Mouse (Mus musculus) midbrain, embryonic 16.5 days (tissue): ENCODE measurements around the gene Ints7. TPM values are rescaled to one million over a fixed set of nuclear protein-coding genes. Genes with fewer than 3 reads are reported as not detected.

Source experiments
- ATAC-seq: fragments of 200-750 bp; cut with Nextera tagmentation; 2 replicates; pipeline ENCODE4 v1.8.0; 2017; ENCODE audit warnings: moderate TSS enrichment
- H3K27ac ChIP-seq: fragments of 300-500 bp; sonication (generic); 2 replicates; pipeline ENCODE4 v1.5.1; 2014; ENCODE audit warnings: mild to moderate bottlenecking, low read length, mixed read lengths
- H3K27me3 ChIP-seq: fragments of 300-500 bp; sonication (generic); 2 replicates; pipeline ENCODE4 v1.6.1; 2014; ENCODE audit warnings: low read depth, low read length, mixed read lengths; ENCODE audit not compliant: control insufficient read depth, insufficient read depth
- H3K36me3 ChIP-seq: fragments of 300-500 bp; sonication (generic); 2 replicates; pipeline ENCODE4 v1.6.1; 2014; ENCODE audit warnings: mild to moderate bottlenecking, low read length, moderate library complexity, mixed read lengths; ENCODE audit not compliant: control insufficient read depth, insufficient read depth
- H3K4me1 ChIP-seq: fragments of 300-500 bp; sonication (generic); 2 replicates; pipeline ENCODE4 v1.6.1; 2014; ENCODE audit warnings: mild to moderate bottlenecking, low read length, mixed read lengths; ENCODE audit not compliant: control insufficient read depth, insufficient read depth
- H3K4me2 ChIP-seq: fragments of 300-500 bp; sonication (generic); 2 replicates; pipeline ENCODE4 v1.6.1; 2014; ENCODE audit warnings: mild to moderate bottlenecking, low read length, mixed read lengths
- H3K4me3 ChIP-seq: fragments of 300-500 bp; sonication (generic); 2 replicates; pipeline ENCODE4 v1.5.1; 2014; ENCODE audit warnings: low read depth, mild to moderate bottlenecking, low read length, moderate library complexity, mixed read lengths
- H3K9ac ChIP-seq: fragments of 300-500 bp; sonication (generic); 2 replicates; pipeline ENCODE4 v1.6.1; 2014; ENCODE audit warnings: low read depth, low read length, mixed read lengths
- H3K9me3 ChIP-seq: fragments of 300-500 bp; sonication (generic); replicated peaks from 2 replicates; pipeline ENCODE4 v1.6.1; 2014; ENCODE audit warnings: mild to moderate bottlenecking, low read length, mixed read lengths; ENCODE audit not compliant: control insufficient read depth, poor library complexity, severe bottlenecking
- WGBS: fragments of 180-500 bp; shearing (Covaris S2); extraction: QIAGEN DNeasy Blood & Tissue Kit; methylation state at CpG from one replicate; pipeline ENCODE4 v1.1.7; 2014; 5-methylcytosine and 5-hydroxymethylcytosine counted together
- polyA plus RNA-seq: library from polyadenylated mRNA; unstranded; fragments of >200 nt; fragmentation: Nextera tagmentation; extraction: Ambion mirVana; gene quantifications from 2 replicates; pipeline ENCODE4 v1.2.1, GENCODE M21; 2015

The Ints7 gene
- polyA plus RNA-seq, 1 experiment from 2014 or later, result 34.7 TPM

DNA sequence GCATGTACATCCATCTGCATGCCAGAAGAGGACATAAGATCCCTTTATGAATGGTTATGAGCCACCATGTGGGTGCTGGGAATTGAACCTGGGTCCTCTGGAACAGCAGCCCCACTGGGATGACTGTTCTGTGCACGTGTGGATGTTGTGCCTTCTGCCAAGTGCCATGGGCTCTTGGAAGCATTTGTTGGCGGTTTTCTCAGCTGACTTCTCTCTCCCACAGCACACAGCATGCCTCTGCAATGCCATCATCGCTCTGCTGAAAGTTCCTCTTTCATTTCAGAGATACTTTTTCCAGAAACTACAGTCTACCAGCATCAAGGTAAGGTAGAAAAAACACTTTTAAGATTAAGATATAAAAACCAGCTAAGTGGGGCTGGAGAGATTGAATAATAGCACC lies 42.2 kb downstream of the Ints7 start:
- H3K27me3 ChIP-seq, result no peaks in the 10 kb centered on the region
- H3K9me3 ChIP-seq, result no peaks in the 10 kb centered on the region
- no peak overlapping the region for H3K27ac ChIP-seq
- 91% methylated on average over 3 of the region's 3 CpGs for WGBS
- no peaks in the 10 kb centered on the region for H3K4me1 ChIP-seq
- peaks cover 57% of the 10 kb centered on the region for H3K36me3 ChIP-seq
- no peak overlapping the region for H3K9ac ChIP-seq
- no peak for ATAC-seq
- no peak overlapping the region for H3K4me2 ChIP-seq
- H3K4me3 ChIP-seq, result no peak overlapping the region

DNA sequence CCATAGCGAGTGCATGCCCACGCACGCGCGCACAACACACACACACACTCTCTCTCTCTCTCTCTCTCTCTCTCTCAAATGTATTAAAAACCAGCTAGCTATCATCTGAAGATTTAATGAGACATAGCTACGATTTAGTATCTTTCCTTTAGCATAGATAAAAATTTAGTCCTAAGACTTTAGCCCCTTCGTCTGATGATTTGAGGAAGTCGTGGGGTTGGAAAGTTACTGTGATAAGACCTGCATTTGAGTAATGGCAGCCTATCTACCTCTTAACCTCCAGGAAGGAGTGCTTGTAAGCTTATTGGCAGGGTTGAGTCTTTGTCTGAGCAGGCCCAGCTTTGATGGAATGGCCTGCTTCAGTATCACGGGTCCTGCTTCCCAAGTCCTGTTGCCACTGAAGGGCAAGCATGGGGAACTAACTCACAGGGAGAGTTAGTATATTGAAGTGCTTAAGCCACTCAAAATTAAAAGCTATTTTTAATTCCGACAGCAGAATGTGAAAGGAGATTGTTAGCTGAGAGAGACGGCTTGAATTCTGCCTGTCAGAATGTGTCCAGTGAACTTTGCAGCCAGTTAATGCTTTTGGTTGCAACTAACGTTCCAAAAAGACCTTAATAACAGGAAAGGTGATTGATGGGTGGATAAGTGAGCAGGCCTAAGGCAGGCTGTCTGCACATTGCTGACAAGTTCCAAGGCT lies 42.8 kb downstream of the Ints7 start:
- H3K9ac ChIP-seq, result no peak overlapping the region

DNA sequence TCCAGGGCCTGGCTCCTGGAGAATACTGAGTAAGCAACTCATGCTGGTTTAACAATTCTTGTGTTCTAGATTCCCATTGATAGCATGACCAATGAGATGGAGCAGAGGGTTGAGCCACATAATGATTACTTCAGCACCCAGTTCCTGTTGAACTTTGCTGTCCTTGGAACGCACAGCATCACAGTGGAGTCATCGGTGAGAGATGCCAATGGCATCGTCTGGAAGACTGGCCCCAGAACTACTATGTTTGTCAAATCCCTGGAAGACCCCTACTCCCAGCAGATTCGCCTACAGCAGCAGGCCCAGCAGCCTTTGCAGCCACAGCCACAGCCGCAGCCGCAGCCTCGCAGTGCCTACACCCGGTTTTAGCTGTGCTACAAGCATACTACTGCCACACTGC lies 45.7 kb downstream of the Ints7 start:
- ATAC-seq, result no peak
- H3K9me3 ChIP-seq, result no peaks in the 10 kb centered on the region
- 96% methylated on average over 8 of the region's 8 CpGs for WGBS
- no peak overlapping the region for H3K27ac ChIP-seq
- no peak overlapping the region for H3K4me3 ChIP-seq
- no peaks in the 10 kb centered on the region for H3K4me1 ChIP-seq
- H3K4me2 ChIP-seq, result no peak overlapping the region
- H3K9ac ChIP-seq, result no peak overlapping the region
- H3K36me3 ChIP-seq, result peaks cover 34% of the 10 kb centered on the region
- no peaks in the 10 kb centered on the region for H3K27me3 ChIP-seq

More for the DNA sequence above, 42.8 kb downstream of the Ints7 start:
- Histone ChIP-seq H3K9me3 (no peaks in the 10 kb centered on the region), H3K4me3 (no peak overlapping the region), H3K27ac (no peak overlapping the region), H3K4me2 (no peak overlapping the region), H3K4me1 (no peaks in the 10 kb centered on the region), H3K27me3 (no peaks in the 10 kb centered on the region), H3K36me3 (peaks cover 51% of the 10 kb centered on the region)
- 95% methylated on average over 12 of the region's 12 CpGs for WGBS
- no peak for ATAC-seq

DNA sequence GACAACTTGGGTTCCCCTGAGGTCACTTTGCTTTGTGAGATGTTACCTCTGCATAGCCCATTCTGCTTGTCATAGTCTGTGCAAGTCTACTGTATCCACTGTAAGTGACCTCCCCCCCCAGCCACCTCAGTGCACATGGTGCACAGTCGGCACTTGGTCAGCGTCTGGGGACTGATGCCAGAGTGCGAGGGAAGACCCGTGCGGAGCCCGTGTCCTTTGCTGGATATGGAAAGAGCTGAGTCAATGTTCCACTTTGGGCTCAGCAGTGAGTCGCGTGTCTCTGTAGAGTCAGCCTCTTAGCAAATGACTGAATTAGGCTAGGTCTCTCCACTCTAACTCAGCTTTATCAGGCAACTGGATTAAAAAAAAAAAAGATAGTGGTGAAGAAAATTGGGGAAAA lies 47.4 kb downstream of the Ints7 start:
- Histone ChIP-seq H3K4me2 (no peak overlapping the region), H3K4me3 (no peak overlapping the region), H3K9me3 (no peaks in the 10 kb centered on the region), H3K4me1 (no peaks in the 10 kb centered on the region), H3K9ac (no peak overlapping the region), H3K36me3 (peaks cover 20% of the 10 kb centered on the region), H3K27me3 (no peaks in the 10 kb centered on the region), H3K27ac (no peak overlapping the region)
- ATAC-seq, result no peak
- 97% methylated on average over 8 of the region's 8 CpGs for WGBS

DNA sequence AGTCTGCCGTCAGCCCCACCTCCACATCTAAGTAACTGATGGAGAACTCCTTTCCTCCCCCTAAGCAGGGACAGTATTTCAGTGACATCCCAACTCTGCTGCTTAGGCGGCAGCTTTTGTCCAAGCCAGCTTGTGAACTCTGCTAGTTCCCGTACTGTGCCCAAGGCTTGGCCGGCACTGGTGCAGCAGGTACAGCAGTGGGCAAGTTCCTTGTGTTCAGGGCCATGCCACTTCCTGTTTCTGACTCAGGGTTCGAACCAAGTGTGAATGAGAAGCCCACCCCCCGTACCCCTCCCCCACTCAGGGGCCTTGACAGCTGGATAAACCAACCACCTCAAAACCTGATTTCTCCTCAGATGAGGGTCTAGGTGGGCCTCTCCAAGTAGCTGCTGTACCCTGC lies 49.1 kb downstream of the Ints7 start:
- Histone ChIP-seq H3K4me3 (no peak overlapping the region), H3K27ac (no peak overlapping the region)

DNA sequence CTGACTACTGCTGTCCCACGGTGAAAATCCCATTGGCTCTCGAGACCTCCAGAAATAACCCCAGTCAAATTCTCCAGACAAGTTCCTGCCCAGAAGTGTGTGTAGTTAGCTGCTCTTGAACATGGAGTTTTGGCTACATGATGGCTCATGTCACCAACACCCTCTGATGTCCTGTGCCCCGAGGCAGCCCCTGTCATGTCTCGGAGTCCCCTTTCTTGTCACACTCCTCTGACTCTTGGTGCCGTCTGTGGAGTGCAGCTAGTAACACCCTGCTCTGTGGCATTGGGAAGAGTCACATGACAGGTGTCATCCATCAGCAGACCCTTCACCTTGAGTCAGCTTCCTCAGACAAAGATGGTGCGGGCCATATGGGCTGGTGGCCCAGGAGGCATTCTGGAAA lies 49.6 kb downstream of the Ints7 start:
- H3K4me1 ChIP-seq, result no peaks in the 10 kb centered on the region
- 76% methylated on average over 6 of the region's 6 CpGs for WGBS
- ATAC-seq, result no peak
- no peak overlapping the region for H3K4me3 ChIP-seq
- H3K4me2 ChIP-seq, result no peak overlapping the region
- H3K9me3 ChIP-seq, result no peaks in the 10 kb centered on the region
- H3K36me3 ChIP-seq, result peaks cover 6% of the 10 kb centered on the region
- no peak overlapping the region for H3K9ac ChIP-seq
- no peak overlapping the region for H3K27ac ChIP-seq
- H3K27me3 ChIP-seq, result no peaks in the 10 kb centered on the region

More for the DNA sequence above, 49.1 kb downstream of the Ints7 start:
- 90% methylated on average over 6 of the region's 6 CpGs for WGBS
- Histone ChIP-seq H3K9ac (no peak overlapping the region), H3K4me2 (no peak overlapping the region), H3K4me1 (no peaks in the 10 kb centered on the region), H3K27me3 (no peaks in the 10 kb centered on the region), H3K36me3 (peaks cover 12% of the 10 kb centered on the region), H3K9me3 (no peaks in the 10 kb centered on the region)
- ATAC-seq, result no peak

DNA sequence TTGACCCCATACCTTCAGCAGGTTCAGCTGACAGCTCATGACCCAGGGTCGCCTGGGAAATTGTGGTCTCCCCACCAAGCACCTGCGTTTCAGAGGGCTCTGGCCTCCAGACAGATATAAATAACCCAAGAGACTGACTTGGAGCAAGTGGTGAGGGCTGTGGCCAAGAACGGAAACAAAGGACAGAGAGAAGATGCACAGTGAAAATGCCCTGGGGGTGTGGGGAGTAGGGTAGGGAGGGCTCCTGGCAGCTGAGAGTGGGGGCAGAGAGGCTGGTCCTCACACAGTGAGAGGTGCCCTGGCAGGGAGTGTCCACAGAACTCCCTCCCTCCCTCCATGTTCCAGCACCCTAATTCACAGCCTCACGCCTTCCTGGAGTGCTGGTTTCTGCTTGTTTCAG lies 50.2 kb downstream of the Ints7 start:
- H3K27me3 ChIP-seq, result no peaks in the 10 kb centered on the region
- no peak for ATAC-seq
- WGBS, result 57% methylated on average over 4 of the region's 4 CpGs
- H3K9ac ChIP-seq, result no peak overlapping the region
- H3K4me1 ChIP-seq, result no peaks in the 10 kb centered on the region
- H3K4me2 ChIP-seq, result no peak overlapping the region
- H3K9me3 ChIP-seq, result no peaks in the 10 kb centered on the region
- H3K36me3 ChIP-seq, result peaks cover 4% of the 10 kb centered on the region; the same call in 1 of the 2 replicates
- H3K4me3 ChIP-seq, result no peak overlapping the region
- H3K27ac ChIP-seq, result no peak overlapping the region

DNA sequence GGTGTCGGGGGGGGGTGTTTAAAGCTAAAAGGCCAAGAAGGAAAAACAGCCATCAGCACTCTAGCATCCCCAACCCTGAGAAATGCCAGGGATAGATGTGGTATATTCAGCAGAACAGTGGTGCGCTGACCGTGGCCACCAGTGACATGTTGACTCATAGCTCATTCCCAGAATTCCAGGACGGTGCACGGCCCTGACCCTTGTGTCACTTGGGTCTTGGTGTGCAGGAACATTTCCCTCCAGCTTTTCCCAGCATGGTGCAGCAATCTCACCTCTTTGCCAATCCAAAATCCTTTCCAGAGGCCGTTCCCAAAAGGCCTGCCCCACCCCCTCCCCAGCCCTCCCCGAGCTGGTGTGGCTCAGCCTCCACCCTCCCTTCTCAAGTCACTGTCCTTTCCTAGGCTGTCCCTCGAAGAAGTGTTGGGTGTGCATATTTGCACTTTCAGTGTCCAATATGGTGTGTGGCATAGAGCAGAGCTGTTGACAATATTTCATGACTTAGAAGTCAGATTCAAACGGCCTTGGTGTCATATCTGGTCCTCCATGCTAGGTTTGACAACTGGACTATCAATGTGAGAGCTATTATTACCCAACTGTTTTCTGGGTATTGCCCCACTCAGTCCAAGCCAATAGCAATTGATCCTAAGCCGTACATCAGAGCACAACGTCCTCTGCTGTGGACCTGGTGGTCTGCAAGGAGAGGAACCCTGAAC lies 53.2 kb downstream of the Ints7 start:
- no peaks in the 10 kb centered on the region for H3K27me3 ChIP-seq
- H3K4me2 ChIP-seq, result no peak overlapping the region
- no peak overlapping the region for H3K27ac ChIP-seq
- H3K9me3 ChIP-seq, result no peaks in the 10 kb centered on the region
- ATAC-seq, result no peak
- no peaks in the 10 kb centered on the region for H3K36me3 ChIP-seq
- 79% methylated on average over 11 of the region's 11 CpGs for WGBS
- H3K4me3 ChIP-seq, result no peak overlapping the region
- H3K4me1 ChIP-seq, result no peaks in the 10 kb centered on the region
- no peak overlapping the region for H3K9ac ChIP-seq

DNA sequence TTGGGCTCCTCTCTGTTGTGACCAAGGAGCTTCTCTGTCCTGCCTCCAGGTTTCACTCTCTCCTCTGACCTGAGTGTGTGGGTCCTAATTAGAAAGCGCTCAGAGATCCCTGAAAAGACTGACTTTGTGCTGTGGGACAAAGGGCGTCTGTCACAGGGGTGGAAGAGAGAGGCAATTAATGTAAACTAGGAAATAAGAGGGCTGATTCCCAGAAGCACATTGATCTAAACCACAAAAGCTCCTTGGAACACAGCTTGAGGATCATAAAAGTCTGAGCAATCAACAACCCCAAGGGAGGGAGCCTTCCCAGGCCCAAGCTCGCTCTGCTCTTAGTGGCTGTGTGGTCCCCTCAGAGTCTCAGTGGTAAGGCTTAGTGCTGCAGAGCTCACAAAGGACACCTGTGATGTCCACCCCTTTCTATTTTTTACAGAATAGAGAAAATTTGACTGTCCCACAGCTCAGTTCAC lies 53.8 kb downstream of the Ints7 start:
- Histone ChIP-seq H3K4me1 (no peaks in the 10 kb centered on the region), H3K36me3 (no peaks in the 10 kb centered on the region), H3K9me3 (no peaks in the 10 kb centered on the region), H3K27ac (no peak overlapping the region), H3K27me3 (no peaks in the 10 kb centered on the region), H3K4me2 (no peak overlapping the region), H3K4me3 (no peak overlapping the region), H3K9ac (no peak overlapping the region)
- WGBS, result 50% methylated on average over 3 of the region's 3 CpGs
- ATAC-seq, result no peak
